Mouse (Mus musculus) gastrocnemius, postnatal 4 days (tissue): Measurements from ENCODE around the gene Nol3. TPM values are rescaled to one million over a fixed set of nuclear protein-coding genes. Genes with fewer than 3 reads are reported as not detected.

Experiments used
- DNase-seq, 2 experiments: peaks; one replicate each; pipeline ENCODE4 v3.0.0; 2021 to 2022; ENCODE audit warnings: low spot score in 2 of 2, mixed read lengths in 2 of 2
- total RNA-seq, 2 experiments: library from RNA; stranded (reverse); gene quantifications; 2 replicates each; pipeline ENCODE4 v1.2.3; 2021

Nol3 gene
- total RNA-seq, 2 experiments from 2014 or later: 26.5 to 27.1 TPM

DNA sequence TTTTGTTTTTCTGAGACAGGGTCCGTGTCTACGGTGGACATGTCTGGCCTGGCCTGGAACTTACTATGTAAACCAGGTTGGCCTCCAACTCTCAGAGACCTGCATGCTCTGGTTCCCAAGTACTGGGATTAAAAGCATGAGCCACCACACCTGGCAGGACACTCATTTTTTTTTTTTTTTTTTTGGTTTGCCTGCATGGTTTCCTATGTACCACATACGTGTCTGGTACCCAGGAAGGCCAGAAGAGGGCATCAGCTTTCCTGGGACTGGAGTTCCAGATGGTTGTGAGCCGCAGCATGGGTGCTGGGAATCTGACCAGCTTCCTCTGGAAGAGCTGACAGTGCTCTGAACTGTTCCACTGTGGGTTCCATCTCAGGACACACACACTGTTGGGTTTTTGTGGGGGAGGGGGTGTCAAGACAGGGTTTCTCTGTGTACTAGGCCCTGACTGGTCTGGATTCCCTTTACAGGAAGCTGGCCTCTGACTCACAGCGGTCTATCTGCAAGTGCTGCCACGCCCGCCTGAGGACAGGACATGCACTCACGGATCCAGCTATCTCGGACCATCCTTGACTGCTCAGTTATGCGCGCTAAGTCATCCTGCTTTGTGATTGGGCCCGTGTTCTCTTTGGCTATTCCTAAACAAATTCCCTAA is 14.5 kb upstream of the Nol3 start:
- DNase-seq: no peak

DNA sequence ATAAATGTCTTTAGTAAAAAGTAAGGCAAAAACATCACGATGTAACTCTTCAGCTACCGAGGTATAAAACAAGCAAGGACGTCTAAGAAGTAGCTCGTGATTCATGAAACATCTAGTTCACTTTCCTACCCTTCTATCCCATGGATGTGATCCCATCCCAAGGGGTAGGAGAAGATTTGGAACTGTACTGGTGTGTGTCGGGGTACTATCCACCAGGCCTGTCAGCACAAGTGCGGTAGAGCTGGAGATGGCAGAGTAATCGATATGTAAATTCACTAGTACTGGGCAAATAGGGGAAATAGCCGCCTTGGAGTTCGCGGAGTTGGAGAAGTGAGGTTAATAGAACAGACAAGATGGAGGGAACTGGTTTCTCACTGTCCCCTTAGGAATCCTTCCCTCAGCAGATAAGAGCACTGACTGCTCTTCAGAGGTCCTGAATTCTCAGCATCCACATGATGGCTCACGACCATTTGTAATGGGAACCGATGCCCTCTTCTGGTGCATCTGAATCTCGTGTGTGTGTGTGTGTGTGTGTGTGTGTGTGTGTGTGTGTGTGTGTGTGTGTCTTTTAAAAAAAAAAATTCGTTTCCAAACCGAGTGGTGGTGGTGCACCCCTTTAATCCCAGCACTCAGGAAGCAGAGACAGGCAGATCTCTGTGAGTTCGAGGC is 12.6 kb upstream of the Nol3 start:
- DNase-seq: no peak

DNA sequence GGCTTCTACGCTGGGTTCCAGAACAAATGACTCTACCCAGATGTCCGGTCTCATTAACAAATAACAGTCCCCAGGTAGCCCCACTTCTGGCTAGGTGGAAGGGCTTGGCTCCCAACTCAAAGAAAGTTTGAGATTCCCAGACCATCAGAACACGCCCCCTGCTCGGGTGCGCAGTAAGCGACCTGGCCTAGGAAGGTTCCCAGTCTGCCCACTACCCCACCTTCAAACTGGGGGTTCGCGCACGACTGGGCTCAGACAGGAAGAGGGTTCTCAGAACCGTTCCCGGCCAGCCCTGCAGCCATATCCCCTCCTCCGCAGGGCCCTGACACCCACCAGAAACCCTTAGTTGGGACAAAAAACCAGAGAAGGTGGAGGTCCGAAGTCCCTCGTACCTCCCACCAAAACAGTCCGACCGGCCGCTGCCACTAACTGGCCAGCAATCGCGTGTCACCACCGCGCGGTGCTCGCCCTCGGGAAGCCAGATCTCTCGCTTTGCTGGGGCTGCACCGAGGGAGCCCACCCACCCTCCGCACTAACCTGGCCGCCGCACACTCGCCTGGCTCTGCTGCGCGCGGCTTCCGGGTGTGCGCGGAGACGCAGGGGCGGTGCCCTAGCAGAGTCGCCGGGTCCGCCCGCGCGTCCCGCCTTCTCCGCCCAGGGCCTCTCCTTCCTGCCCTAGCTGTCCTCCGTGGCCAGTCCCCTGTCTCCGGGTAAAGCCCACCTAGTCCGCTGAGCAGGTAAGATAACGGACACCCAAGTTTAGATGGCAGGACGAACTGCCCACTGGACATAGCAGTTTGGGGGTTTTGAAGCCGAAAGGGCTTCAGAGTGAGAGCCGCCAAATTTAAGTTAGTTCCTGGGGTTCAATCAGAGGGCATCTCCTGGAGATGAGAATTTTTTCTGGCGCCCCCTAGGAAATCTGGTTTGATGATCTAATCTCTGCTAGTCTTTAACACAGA is 11.6 kb upstream of the Nol3 start, which contains the start of the genes Tradd and Fbxl8:
Gene Tradd, minus strand, starts transcription at position 586 of the 959 bp plus-strand sequence.
Gene Fbxl8, plus strand, starts transcription at position 625 of the 959 bp plus-strand sequence.
- peak in 1 of 2 experiments; percentile 74 for DNase-seq

DNA sequence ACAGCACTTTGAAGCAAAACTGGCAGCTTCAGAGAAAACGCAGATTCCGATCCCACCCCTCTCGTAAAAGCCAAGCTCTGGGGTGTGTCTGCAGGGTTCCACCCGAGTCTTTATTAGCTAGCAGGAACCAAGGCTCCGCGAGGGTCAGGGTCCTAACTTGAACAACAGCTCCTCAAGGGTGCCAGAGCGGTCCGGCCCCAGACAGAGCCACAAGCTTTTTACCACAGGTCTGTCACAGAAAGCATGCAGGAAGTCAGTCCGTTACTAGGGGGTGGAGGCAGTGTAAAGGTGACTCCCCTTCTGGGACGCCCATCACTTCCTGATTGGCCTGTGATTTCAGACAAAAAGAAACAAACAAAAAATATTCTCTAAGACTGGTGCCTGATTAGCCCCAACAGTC is 10.8 kb upstream of the Nol3 start:
- no peak for DNase-seq

DNA sequence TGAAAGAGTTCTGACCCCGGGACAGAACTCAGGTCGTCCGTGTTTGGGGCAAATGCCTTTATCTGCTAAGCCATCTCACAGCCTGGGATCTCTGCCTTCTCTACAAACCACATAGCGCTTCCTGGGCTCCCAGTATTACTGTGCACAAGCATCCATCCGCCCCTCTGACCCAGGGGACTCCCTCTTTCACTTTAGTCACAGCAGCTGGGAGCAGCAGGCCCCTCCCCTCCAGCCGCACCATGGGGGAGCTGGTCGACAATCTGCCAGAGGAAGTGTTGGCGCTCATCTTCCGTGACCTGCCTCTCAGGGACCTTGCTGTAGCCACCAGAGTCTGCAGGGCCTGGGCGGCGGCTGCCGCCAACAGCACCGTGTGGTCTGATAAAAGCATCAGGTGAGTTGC is 9.2 kb upstream of the Nol3 start:
- no peak for DNase-seq

DNA sequence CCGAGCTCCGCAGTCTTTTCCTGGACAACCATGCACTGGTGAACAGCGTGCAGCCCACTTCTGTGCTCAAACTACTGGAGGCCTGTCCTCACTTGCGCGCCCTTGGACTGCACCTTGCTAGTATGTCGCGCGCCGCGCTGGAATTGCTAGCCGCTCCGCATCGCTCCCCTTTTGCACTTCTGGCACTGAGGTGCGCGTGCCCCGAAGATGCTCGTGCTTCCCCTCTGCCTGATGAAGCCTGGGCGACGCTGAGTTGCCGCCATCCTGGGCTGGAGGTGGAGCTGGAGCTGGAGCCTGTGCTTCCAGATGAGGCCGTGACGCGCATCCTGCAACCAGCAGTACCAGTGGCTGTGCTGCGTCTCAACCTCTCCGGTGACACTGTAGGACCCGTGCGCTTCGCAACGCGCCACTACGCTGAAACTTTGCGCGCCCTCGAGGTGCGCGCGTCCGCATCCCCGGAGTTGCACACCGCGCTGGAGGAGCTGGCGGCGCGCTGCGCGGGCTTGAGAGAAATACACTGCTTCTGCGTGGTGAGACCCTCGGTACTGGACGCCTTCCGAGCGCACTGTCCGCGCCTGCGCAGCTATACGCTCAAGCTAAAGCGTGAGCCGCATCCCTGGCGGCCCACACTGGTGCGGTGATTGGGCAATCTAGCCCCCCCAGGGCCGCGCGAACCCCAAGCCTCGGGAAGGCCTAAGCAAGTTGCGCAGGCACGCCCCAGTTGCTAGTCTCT is 7.4 kb upstream of the Nol3 start:
- no peak for DNase-seq

DNA sequence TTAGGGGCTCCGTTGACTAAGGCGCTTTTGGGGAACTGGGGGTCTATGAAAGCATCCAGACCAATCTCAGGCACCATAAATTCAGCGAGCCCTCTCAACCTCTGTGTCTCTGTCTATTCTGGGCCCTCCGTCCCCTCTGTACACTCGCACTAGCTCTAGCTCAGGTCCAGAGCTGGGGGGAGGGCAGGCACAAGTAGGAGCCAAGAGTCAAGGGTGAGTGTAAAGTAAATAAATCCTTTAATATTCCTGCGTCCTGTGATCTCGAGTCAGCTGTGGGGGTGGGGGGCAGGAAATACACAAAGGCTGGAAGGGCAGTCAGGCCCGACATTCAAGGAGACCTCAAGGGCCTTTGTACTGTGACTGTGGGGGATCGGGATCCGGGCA is 6.9 kb upstream of the Nol3 start:
- no peak for DNase-seq

DNA sequence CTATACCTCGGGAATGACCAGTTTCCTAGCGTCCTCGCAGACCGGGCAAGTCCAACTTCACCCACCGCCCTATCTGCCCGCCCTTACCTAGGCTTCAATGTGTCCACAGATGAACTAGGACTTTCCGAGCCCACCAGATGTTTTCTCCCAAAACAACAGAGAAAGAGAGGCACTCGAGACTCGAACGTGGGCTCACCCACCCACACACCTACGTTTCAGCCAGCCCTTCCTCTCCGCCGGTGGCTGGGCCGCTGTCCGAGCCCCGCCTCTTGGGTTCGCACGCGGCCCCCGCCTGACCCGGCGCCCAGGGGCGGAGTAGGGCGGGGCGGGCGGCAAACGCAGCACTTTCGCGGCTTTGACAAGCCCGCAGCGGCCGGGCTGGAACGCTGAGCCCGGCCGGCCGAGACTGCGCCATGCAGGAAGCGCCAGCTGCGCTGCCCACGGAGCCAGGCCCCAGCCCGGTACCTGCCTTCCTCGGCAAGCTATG is 6.4 kb upstream of the Nol3 start, which contains the start of gene Hsf4:
Gene Hsf4, plus strand, starts transcription at position 341 of the 487 bp plus-strand sequence.
- no peak for DNase-seq

DNA sequence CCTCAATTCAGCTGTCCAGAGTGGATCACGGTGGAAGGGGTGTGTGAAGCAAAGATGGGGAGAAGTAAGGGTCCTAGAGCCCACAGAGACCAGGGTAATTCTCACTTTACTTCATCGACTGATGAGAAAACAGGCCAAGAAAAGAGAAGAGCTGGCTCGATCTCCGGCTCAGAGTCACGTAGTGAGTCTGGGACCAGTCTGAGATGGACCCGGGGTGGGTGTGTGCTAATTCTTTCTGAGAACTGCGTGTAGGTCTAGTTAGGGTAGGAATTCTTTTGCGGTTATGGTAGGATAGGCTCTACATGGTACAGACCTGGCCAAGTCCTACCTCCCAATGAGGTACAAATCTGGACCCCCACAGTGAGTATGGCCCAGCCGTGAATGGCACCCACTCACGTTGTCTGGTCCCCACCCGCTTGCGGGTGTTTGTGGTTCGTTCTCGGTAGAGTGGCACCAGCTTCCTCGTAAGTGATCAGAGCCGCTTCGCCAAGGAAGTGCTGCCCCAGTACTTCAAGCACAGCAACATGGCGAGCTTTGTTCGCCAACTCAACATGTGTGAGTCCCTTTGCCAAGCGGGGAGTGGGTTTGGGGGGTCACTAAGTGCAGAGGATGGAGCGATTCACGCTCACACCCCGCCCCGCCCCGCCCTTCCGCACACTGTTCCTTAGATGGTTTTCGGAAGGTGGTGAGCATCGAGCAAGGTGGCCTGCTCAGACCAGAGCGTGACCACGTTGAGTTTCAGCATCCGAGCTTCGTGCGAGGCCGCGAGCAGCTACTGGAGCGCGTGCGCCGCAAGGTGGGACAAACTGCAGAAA is 5.6 kb upstream of the Nol3 start:
- DNase-seq: no peak

DNA sequence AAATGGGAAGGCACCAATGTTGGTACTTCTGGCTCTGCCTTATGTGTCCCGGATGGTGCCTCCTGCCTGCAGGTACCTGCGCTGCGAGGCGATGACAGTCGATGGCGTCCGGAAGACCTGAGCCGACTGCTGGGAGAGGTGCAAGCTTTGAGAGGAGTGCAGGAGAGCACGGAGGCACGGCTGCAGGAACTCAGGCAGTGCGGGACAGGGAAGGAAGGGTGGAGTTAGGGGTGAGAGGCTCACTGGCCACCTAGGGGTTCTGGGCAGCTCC is 5.1 kb upstream of the Nol3 start:
- no peak for DNase-seq

DNA sequence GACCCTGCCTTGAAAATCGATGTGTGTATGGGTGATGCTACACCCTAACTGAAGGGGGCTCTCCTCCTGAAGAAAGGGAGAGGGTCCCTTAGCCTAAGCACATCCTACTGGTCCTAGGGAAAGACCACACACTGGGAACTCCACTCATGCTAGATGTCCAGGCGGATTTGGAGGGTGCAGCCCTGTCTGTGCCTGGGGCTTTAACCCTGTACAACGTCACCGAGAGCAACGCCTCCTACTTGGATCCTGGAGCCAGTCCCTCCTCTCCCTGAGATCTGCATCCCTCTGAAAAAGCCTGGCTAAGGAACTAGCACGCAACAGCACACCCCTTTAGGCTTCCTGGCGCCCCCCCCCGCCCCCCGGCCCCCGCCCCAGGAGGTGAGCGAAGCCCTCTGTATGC is 553 bp upstream of the Nol3 start:
- no peak for DNase-seq

DNA sequence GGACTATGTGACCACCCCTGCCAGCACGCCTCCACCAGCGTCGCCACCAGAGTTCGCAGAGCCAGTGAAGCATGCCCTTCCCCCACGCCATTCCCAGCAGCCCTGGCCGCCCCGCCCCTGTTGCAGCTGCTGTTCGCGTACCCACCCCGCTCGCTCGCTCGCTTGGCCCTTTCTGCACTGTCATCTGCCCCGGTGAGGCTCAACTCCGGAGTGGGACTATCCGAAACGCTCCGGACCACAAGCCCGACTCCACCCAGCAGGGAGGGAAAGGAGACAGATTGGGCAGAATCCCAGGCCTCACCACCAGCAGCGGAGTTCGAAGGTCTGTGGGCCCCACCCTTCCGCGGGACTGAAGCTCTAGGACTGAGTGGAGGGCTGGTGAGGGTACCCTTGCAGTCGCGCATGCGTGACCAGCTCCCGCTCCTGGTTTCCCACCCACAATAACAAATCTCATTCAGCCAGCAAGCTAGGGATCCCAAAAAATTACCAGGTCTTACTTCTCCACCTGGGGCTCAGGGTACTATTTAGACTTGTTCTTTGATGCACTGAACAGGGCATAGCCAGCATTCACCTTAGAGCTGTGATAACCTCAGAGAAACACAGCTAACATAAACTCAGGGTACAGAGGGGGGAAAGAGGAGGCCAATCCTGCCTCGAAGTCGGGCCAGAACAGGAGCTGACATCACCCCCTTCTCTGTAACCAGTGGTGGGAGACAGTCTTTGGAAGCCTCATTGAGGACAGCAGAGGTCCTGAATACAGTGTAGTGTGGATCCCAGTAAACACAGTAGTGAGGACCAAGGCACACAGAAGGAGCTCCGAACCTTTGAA is 566 bp downstream of the Nol3 start:
- peak in 1 of 2 experiments; percentile 67 for DNase-seq

DNA sequence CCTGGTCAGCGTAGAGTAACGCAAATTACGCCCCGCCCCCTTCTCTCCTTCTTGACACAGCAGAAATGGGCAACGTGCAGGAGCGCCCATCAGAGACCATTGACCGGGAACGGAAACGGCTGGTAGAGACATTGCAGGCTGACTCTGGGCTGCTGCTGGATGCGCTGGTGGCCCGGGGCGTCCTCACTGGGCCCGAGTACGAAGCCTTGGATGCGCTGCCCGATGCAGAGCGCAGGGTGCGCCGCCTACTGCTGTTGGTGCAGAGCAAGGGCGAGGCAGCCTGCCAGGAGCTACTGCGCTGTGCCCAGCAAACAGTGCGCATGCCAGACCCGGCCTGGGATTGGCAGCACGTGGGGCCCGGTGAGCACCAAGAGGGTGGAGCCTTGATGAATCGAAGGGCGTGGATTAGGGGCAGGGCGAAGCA is 3.0 kb downstream of the Nol3 start:
- DNase-seq: peak in 1 of 2 experiments; percentile 73

DNA sequence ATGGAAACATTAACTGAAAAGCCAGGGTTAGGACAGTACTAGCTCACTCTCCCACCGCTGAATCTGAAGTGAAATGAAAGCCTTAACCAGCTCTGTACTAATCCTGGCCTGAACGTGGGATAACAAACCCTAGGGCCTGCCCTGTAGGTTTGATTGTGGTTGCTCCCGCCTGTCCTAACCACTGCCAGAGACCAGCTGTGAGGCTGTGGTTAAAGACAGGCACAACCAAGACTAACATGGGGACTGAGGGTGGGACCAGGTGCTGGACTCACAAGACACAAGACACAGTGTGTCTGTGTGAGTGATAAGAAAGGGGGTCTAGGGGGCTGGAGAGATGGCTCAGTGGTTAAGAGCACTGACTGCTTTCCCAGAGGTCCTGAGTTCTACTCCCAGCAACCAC is 4.6 kb downstream of the Nol3 start:
- DNase-seq: no peak

DNA sequence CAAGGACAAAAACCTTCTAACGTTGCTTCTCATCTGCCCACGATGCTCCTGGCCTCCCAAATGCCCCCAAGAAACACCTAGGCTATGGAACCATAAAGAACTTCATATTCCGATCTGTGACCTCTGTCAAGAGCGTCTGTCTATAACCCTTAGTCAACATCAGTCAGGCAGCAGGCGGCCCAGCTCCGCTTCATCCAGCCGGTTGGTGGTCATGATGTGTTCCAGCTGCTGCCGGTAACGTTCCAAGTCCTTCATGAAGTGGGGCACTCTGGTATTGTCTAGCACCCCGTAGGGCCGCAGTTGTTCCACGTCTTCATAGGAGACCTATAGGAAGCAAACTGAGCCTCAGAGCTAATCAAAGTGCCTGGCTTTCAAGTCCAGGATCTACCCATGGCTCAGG is 5.9 kb downstream of the Nol3 start:
- no peak for DNase-seq

DNA sequence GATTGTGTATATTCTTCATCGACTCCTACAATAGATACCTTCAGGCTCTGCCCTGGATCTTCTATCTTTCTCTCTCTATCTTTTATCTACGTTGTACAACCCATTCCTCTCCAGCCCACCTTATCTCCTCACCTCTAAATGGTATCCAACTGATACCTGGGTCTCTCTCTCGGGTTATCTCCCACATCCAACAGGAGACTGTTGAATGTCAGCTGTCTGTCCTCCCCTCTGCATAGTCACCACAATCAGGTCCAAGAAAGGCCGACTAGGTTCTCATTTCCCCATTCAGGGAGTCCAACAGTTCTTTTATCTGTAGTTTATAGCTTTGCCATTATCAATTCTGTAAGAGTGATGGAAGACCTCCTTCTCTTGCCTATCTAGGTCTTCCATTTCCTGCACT is 6.3 kb downstream of the Nol3 start:
- no peak for DNase-seq

DNA sequence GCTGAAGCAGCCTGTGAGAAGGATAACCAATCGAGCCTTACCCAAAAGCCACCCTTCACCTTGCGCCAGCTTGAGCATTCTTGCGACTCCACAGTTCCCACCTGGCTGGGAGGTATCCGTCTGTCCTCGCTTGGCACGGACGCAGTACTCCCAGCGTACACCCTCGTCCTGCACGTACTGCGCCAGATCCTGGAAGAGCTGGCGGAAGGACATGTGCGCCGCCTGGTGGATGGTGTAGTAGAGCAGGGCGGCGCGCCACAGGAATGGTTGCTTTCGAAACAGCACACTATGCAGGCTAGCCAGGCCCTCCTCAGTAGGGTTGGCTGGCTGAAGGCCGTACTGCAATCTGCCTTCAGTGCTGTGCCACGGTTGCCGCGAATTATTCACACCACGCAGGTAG is 7.1 kb downstream of the Nol3 start:
- no peak for DNase-seq

DNA sequence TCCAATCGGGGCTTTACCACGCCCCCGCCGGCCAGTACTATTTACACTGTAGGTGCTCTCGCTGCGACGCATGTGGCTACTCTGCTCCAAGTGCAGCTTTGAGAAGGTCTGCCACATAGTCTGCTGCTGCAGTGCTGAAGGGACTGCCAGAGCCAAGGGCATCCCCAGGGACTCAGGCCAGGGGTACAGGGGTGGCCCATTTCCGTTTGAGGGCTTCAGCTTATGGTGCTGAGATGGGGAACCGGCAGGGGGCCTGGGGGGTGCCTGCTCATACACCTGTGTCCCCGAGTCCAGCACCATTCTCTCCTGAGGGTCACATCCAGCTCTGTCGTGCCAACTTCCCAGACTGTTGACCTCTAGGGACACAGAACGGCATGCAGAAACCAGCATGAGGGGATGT is 9.6 kb downstream of the Nol3 start:
- DNase-seq: no peak

DNA sequence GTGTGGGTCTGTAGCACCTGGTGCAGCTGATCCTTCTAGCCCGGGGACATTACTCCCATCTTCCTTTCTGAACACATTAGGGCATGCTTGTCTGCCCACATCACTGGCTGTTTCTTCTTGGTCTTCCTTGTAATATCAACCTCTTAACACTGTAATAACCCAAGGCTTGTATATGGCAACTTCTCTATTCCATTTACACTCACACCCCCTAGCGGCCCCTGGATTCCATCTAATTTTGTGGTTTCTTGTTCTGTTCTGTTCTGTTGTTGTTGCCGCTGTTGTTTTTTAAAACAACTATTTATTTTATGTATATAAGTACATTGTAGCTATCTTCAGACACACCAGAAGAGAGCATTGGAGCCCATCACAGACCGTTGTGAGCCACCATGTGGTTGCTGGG is 11.0 kb downstream of the Nol3 start:
- DNase-seq: no peak
